Mouse (Mus musculus) testis, postnatal 10 days (tissue): ENCODE results near the gene Dcaf15.
A peak's percentile ranks its signal among the peaks of the same experiment; 100 is the strongest.

Source experiments
- DNase-seq: peaks from one replicate; pipeline ENCODE4 v3.0.0; 2021; ENCODE audit warnings: low spot score

The Dcaf15 gene

DNA sequence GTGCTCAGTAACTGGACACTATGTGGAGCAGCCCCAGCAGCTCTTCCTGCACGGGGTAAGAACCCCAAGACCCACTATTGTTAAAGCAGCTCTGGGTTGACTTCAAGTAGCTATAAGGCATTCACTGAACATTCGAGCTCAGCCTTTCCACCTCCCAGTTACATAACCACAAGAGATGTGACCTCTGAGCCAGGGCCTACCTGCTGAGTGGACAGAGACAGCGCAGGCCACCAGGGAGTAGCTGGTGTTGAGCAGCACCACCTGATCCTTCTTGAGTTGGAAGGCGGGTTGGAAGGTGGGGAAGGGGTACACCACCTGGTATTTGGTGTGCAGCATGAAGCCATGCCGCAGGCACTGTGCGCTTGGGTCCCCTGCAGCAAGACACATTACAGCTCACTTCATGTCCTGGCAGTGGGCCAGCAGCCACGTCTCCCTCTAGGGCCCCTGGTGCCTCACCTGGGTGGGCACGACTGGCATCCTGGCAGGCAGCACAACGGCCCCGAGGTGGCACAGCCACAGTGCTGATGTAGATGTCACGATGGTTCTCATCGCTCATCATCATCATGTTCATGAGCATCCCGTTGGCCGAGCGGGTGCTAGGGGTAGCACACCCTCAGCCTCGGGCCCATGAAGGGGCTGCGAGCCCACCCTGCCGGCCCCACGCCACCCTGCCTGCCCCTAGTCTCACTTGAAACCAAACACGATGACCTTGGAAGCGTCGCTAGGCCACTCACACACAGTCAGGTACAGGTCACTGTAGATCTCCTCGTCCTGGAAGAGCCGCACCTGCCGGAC lies 2.9 kb downstream of the Dcaf15 start:
- DNase-seq, result no peak

DNA sequence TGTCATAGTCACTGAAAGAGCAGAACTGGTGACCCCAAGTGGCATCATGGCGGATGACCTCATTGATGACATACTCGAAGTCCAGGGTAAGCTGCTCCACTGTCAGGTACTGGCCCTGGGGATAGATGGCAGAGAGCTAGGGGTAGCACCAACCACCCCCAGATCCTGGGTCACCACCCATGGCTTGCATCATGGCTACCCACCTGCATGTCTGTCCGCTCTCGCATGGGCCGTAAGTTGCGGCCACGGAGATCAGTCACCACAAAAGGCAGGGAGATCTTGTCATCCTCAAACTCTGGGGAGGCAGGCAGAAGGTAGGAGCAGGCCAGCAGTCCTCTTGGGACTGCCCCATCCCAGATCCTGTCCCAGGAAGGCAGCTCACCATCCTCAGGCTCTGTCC lies 6.2 kb downstream of the Dcaf15 start:
- no peak for DNase-seq

DNA sequence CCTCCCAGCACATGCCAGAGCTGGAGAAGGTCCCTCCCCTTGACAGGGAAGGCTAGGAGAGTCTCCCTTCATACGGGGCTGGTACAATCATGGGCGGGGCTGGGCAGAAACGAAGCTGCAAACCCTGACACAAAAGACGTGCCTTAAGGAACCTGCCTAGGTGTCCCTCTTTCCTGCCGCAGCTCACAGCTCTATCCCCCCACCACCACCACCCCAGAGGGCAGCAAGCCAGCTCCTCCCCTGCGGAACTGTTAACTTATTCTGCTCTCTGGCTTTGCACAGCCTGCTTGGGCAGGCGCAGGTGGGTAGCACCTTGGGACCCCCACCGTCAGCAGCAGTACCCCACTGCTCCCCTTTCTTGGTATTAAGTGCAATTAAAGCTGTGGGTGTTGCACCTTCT lies 8.5 kb downstream of the Dcaf15 start:
- no peak for DNase-seq

DNA sequence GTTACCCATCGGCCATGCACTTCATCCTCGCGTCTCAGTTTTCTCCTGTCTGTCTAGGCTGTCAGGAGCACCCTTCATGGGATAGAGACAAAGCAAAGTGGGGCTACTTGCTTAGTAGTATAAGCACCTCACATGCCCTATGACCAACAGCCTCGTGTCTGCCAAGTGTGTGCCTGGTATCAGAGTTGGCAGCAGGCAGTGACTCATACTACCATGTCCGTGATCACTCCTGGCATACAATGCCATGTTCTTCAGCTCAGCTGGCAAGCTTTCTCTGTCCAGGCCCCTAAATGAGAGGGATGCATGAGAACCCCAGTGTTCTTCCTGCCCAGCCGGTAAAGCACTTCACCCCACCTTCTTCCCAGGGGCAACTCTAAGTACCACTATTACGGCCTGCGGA lies 14.0 kb downstream of the Dcaf15 start:
- DNase-seq, result no peak

DNA sequence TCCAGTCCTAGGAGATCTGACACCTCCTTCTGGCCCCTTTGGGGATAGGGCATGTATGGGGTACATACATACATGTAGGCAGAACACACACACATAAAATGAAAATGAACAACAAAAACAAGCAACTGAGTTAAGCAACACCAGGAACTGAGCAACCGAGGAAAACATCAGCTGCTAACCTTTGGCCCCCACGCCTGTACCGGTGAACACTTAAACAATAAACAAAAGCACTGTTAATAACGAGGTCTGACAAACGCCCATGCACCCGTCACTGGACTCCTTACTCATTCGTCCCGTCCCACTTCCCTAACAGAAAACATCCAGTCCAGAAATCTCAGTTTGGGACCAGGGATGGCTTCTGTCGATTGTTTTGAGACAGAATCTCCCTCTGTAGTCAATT lies 15.3 kb downstream of the Dcaf15 start:
- no peak for DNase-seq

DNA sequence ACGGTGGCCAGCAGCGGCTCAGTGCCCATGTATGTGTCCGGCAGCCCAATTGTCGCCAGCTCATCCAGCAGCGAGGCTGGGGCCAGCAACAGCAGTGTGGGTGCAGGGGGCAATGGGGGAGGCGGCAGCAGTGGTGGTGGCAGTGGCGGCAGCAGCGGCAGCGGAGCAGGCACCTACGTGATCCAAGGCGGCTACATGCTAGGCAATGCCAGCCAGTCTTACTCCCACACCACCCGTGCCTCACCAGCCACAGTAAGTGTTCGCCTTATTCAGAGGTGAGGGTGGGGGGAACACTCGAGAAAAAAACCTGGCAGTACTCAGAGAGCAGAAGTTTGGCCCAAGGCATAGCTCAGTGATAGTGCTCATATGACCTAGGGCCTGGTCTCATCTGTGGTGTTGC lies 16.7 kb downstream of the Dcaf15 start:
- no peak for DNase-seq

DNA sequence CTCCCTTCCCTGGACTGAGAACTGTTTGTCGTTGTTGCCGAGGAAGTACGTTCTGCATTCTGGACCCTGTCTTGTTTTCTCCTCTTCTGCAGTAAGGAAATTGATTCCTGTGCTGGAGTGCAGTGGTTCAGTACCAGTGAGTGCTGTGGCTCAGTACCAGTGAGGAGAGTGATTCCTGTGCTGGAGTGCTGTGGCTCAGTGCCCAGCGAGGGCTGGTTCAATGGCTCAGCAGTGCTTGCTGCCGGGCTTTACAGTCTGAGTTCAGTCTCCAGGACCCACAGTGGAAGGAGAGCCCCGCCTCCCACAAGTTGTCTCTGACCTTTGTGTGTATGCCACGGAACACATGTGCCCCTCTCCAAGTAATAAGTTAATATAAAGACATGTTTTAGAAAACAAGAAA lies 17.4 kb downstream of the Dcaf15 start:
- no peak for DNase-seq

DNA sequence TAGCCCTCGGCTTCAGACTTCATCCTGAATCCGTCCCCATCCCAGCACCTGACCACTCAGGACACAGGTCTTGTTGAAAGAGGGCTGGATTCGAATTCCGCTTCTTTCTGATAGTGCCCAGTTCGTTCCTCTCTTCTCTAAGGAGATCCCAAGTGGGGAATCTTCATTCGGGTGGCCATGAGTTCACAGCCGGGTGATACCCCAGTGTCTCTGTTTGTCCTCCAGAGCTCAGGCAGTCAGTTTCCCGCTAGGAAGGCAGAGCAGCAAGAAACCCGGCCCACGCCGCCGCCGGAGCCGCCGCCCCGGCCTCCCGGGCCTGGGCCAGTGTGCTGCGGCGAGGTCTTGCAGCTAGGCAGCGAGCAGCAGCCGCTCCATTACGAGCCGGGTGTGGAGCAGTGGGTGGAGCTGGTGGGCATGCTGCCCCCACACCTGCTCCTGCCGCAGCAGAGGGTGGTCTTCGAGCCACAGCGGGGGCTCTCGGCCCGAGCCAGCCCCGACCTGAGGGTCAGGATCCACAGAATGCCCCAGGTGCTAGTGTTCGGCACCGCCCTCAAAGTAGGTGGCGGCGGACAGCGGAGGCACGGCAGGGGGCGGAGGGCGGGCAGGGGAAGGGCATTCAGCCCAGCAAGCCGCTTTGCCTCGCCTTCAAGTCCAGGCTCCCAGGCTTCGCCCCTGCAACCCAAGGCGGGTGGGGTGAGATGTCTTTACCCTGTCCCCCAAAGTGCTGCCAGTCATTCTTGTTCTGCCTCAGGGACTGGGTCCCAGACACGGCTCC lies 20.0 kb downstream of the Dcaf15 start:
- DNase-seq, result no peak

DNA sequence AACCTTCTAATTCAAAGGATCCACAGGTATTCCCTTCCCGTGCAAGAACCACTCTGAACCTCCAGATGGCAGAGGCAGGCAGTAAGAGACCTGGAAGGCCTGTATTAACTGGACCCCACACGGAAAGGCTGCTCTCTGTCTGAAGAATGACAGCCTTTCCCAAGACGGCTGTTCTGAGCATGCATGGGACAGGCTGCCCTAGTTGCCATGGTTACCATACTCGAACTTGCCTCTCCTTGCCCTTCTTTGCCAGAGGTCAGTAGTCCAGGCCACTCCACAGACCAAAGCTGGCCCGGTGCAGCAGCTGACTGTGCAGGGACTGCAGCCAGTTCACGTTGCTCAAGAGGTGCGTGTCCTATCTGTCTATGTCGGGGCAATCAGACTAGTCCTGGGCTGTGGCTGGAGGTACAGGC lies 20.7 kb downstream of the Dcaf15 start:
- no peak for DNase-seq

DNA sequence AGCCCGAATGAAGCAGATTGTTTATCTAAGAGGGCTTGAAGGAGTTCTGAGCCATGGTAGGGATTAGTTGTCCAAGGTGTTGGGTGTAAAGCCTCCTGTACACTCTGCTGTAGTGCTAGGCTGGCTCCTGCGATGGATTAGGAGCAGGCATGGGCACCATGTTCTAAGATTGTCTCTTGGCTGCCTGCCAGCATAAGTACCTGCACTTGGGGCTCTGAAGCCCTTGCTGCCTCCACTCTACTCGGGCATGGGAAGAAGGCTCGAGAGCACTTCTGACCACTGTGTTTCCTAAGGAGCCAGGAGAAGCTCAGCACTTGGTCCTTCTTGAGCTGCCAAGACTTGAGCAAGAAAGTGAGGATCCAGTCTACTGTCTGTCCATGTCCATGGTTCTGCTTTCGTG lies 25.4 kb downstream of the Dcaf15 start:
- DNase-seq, result no peak

DNA sequence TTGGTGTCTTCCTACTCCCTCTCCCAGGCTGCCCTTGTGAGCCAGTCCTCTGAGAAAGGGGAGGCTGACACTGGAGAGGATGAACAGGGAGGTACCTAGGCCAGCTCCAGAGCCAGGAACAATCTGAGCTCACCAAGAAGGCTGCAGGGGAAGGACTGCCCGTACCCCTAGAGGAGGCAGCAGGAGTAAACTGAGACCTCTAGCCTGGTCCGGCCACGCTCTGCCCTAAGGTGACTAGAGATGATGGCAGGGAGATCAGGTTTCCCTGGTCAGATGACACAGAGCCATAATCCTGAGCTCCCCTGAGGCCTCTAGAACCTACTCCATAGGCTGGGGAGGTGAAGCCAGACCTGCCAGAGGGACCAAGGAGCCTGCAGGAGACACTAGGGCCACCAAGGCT lies 27.7 kb downstream of the Dcaf15 start:
- DNase-seq, result no peak

DNA sequence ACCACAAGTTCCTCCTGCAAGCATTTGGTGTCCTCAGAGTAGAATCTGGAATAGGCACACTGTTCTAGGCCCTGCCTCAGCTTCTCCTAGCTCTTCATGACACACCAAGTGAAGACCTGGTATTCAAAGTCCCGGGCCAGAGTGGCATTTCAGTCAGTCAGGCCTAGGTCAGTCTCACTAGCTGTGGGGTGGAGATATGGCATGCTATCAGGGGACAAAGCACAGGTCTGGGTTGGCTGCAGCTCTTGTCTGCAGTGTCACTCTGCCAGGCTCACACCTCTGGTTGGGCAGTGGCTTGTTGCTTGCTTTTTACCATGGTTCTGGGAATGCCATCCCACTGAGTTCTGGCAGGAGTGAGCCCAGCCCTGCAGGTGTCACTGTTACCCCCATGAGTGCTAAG lies 28.2 kb downstream of the Dcaf15 start:
- no peak for DNase-seq

DNA sequence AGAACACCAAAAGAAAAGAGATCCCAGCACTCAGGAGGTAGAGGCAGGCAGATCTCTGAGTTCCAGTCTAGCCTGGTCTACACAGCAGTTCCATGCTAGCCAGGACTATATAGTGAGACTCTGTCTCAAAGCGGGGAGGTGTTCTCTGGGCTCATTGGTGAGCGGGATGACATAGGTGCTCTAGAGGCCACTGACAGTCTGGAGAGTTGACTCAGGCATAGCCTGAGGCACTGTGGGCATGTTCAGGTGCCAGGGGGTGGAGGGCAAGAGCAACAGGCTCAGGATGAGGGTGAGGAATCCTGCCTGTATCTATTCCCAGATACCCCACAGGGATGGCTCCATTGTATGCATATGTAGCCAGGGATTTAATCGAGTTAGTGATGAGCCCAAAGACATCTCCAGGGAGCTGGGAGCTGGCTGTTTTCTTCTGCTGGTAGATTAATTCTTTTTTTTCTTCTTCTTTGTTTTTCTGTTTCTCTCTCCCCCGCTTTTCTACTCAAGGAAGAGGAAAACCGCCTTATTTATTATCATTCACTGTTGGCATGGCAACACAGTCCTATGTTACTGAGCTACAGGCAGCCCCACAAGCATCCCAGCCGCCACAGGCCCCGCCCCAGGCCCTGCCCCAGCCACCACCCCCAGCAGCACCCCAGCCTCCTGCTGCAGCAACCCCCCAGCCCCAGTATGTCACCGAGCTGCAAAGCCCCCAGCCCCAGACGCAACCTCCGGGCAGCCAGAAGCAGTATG lies 31.2 kb downstream of the Dcaf15 start:
- no peak for DNase-seq

DNA sequence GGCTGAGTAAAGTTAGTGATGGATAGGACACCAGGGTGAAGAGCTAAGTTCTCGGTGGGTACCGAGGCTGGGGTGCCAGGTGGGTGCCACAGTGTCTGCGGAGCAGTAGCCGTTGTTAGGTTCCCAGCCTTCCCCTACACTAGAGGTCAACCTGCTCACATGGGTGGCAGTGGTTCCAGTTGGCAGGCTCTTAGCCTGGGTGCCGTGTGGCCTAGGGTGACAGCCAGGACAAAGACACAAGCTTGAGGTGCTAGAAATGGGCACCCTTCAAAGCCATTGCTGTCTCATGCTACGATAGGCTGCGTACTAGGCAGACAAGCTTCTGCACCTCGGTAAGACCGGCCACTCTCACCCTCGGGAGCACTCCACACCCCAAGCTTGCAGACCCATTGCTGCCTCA lies 32.2 kb downstream of the Dcaf15 start:
- DNase-seq, result no peak

DNA sequence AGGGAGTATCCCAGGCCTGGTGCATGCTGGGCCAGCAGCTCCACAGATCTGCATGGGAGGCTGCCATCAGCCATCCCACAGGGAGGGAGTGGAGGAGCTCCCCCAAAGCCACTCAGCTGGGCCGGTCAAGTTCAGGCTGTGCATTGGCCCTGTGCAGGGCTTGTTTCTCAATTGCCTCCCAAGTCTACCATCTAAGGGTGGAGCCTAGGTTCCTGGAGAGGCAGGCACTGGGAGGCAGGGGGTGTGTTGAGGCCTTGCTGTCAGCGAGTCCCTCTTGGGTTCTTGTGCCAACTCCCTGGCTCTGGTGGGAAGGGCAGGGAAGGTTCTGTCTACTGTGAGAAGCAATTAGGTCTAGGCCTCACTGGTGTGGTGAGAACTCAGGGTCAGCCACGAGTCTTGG lies 32.6 kb downstream of the Dcaf15 start:
- no peak for DNase-seq

DNA sequence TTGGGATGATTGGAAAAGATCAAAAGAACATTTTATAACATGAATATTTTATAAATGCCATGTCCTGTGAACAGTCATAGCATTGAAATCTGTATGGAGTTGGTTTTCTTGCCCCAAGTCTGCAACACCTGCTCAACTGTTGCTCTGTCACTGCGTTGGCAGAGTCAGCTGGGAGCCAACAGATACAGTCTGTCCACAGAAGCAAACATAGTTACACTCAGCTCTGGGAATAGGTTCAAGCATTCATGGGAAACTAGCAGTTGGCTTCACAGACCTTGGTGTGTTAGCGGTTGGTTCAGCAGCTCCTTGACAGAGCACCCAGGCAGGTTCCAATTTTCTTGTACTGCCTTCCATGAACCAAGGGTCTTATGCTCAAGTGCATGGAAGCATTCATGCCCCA lies 33.9 kb downstream of the Dcaf15 start:
- DNase-seq, result no peak

DNA sequence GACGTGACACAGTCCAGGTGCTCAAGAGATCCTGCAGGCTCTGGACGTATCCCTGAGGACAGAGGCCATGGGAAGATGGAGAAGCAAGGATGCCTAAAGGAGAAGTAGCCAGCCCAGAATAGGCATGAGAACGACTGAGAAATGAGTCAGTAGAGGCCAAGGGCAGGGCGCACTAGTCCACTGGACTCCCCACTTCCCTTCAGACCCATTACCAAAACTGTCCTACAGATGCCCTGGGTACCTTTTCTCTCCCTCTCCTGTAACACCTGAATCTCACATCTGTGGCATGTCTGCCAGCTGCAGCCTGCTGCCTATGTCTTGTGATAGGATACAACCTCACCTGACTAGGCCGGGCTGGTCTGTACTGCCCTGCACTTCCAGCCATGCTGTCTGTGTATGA lies 34.3 kb downstream of the Dcaf15 start:
- no peak for DNase-seq

DNA sequence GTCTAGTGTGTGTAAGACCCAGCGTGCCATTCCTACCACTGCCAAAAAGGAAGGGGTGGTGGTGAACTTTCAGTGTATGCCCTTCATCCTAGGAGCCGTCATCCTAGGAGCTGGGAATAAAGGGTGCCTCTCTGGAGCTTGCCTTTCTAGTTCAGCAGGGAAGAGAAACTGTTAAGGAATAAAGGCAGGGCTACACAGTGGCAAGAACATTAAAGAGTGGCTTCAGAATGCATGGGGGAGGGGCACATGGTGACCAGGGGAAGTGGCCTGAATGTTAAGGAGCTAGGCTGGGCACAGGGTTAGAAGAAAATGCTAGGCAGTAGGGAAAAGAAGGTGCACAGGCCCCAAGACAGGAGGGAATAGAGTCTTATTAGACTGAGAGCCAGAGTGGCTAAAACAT lies 34.8 kb downstream of the Dcaf15 start:
- no peak for DNase-seq

DNA sequence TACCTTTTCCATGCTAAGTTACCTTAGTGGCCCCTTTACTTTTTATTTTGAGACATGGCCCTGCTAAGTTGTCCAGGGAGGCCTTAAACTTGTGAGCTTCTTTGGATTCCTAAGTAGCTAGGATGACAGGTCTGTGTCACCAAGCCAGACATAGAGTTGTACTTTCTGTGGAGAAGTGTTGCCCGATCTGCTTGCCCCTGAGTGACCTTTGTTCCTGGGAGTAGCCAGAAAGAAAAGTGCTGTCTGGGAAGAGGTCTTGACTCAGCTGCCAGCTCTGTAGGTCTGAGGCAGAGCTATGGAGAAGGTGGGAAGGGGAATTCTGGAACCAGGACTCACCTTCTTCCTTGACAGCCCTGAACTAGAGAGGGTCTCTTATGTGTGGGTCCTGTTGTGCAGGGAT lies 35.4 kb downstream of the Dcaf15 start:
- DNase-seq, result no peak

DNA sequence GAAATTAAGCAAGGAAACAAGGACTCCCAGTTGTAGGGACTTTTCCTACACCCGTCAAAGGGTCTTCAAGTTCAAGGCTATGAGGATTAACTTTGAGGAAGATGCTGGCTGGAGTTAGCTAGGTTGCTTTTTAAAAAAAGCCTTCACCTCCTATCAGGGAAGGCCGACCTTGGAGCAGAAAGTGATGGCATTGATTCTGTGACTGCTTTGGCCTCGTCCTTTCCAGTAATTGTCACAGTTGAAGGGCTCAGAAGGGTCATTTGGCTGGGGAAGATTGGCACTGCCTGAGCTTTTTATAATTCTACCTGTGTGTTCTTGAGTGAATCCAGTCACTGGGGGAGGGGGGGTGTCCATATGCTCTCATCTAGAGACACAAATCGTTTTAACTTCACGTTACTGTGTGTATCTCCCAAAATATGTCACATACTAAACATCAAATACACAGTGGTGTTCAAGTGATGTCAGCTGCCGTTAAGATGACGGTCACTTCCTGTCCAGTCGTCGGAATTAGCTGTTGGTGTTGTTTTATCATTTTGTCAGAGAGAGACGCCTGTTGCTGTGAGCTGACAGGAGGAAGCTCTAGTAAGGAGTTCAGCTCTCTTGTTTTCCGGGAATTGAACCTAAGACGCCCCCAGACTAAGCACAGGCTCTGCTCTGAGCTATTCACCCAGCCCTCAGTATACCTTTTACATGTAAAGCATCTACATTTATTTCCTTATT lies 36.1 kb downstream of the Dcaf15 start:
- DNase-seq, result no peak

DNA sequence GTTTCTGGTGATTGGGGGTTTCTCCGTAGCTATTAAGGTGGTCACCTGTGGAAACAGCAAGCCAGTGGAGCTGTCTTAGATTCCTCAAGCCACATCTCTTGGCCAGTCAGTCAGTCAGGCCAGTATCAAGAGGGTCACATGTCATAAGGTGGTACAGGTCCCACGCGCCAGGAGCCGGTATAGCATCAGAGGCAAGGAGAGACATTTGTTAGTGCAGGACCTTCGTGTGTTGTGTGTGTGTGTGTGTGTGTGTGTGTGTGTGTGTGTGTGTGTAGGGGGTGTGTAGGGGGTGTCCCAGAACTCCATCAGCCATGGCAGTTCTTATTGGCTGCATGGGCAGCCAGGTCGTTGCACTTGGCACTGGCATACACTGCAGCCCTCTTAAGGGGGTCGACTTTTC lies 36.7 kb downstream of the Dcaf15 start:
- DNase-seq, result no peak

DNA sequence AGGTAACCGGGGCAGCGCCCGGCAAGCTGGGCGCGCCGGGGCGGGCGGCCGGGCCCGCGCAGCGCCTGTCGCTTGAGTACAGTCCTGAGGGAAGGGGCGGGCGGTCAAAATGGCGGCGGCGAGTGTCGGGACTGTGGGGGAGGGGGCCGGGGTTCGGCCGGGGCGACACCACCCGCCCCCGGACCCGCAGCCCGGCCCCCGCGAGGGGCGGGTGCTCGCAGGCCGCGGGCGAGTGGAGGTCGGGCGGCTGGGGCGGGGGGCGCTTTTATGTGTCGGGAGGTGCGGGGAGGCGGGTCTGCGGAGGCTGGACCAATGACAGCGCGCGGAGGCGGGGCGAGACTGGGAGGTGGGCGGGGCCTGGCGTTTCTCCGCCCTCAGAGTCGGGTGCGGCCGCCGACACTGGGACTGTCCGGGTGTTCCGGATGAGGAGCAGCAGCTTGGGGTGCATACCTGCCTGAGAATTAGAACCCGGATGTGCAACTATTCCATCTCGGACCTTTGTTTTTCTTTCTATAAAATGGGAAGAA lies 37.5 kb downstream of the Dcaf15 start:
- DNase-seq, result peak; percentile 99
